Mouse (Mus musculus) limb, embryonic 11.5 days (tissue): ENCODE measurements around the gene Tmcc1. TPM values are rescaled to one million over a fixed set of nuclear protein-coding genes. Genes with fewer than 3 reads are reported as not detected.
"Not testable (repeated sequence)": the region's sequence is repeated elsewhere in the genome, so short reads cannot be mapped to it uniquely, and the experiment has no call there.

Experiments
- ATAC-seq: fragments of 200-750 bp; cut with Nextera tagmentation; 2 replicates; pipeline ENCODE4 v1.8.0; 2017; ENCODE audit warnings: low read depth; ENCODE audit not compliant: insufficient number of reproducible peaks, low FRiP score, low TSS enrichment
- DNase-seq: peaks from one replicate; pipeline ENCODE4 v3.0.0-alpha.2; 2015; ENCODE audit warnings: low spot score
- H3K27ac ChIP-seq: fragments of 300-500 bp; sonication (generic); replicated peaks from 2 replicates; pipeline ENCODE4 v1.5.1; 2014; ENCODE audit warnings: low read depth, mild to moderate bottlenecking, low read length
- H3K27me3 ChIP-seq: fragments of 300-500 bp; sonication (generic); 2 replicates; pipeline ENCODE4 v1.6.1; 2014; ENCODE audit warnings: mild to moderate bottlenecking, low read length, mixed read lengths; ENCODE audit not compliant: control insufficient read depth, insufficient read depth
- H3K36me3 ChIP-seq: fragments of 300-500 bp; sonication (generic); 2 replicates; pipeline ENCODE4 v1.6.1; 2014; ENCODE audit warnings: mild to moderate bottlenecking, low read length, moderate library complexity, mixed read lengths; ENCODE audit not compliant: control insufficient read depth, insufficient read depth
- H3K4me1 ChIP-seq: fragments of 300-500 bp; sonication (generic); 2 replicates; pipeline ENCODE4 v1.6.1; 2014; ENCODE audit warnings: low read length, mixed read lengths; ENCODE audit not compliant: control insufficient read depth, insufficient read depth
- H3K4me2 ChIP-seq: fragments of 300-500 bp; sonication (generic); 2 replicates; pipeline ENCODE4 v1.6.1; 2014; ENCODE audit warnings: low read depth, mild to moderate bottlenecking, moderate library complexity; ENCODE audit not compliant: severe bottlenecking
- H3K4me3 ChIP-seq: fragments of 300-500 bp; sonication (generic); 2 replicates; pipeline ENCODE4 v1.5.1; 2014; ENCODE audit warnings: low read depth, low read length
- H3K9ac ChIP-seq: fragments of 300-500 bp; sonication (generic); 2 replicates; pipeline ENCODE4 v1.6.1; 2014; ENCODE audit warnings: mild to moderate bottlenecking, low read length
- H3K9me3 ChIP-seq: fragments of 300-500 bp; sonication (generic); 2 replicates; pipeline ENCODE4 v1.6.1; 2016; ENCODE audit warnings: low read length; ENCODE audit not compliant: control insufficient read depth
- WGBS: fragments of 180-500 bp; shearing (Covaris S2); extraction: QIAGEN DNeasy Blood & Tissue Kit; methylation state at CpG from one replicate; pipeline ENCODE4 v1.1.7; 2014; 5-methylcytosine and 5-hydroxymethylcytosine counted together
- polyA plus RNA-seq: library from polyadenylated mRNA; unstranded; fragments of >200 nt; fragmentation: Nextera tagmentation; extraction: Ambion mirVana; gene quantifications from 2 replicates; pipeline ENCODE4 v1.2.1, GENCODE M21; 2014

The Tmcc1 gene
- 13.4 and 13.8 TPM in 2 replicates for polyA plus RNA-seq

GRCm38 (mm10) chr6:116193394-116194393, at the start of gene Tmcc1:
Gene Tmcc1 (minus strand): TSS chr6:116193486.
- under 1% methylated on average over 59 of the region's 68 CpGs for WGBS
- H3K9ac ChIP-seq = peak within 1 kb of the TSS; percentile 76
- H3K27ac ChIP-seq = 0 out of 2 replicates have a peak within 1 kb of the TSS, but pooled peaks have one; percentile 55
- H3K4me1 ChIP-seq = peaks cover 2% of the 10 kb centered on the region; the same call in 1 of the 2 replicates
- peak within 1 kb of the TSS; percentile 67 for H3K4me2 ChIP-seq
- peak; percentile 99 for DNase-seq
- H3K9me3 ChIP-seq = no peaks in the 10 kb centered on the region
- peak; percentile 88 for ATAC-seq
- peak within 1 kb of the TSS; percentile 54 for H3K4me3 ChIP-seq
- no peaks in the 10 kb centered on the region for H3K36me3 ChIP-seq
- no peaks in the 10 kb centered on the region for H3K27me3 ChIP-seq

- DNase-seq = no peak
- peaks cover 2% of the 10 kb centered on the region; the same call in 1 of the 2 replicates for H3K36me3 ChIP-seq
- WGBS = 79% methylated on average over 2 of the region's 2 CpGs
Observed at GRCm38 (mm10) chr6:116240371-116240770, 47.1 kb upstream of the Tmcc1 start.

GRCm38 (mm10) chr6:116238083-116238482, 44.8 kb upstream of the Tmcc1 start:
- Histone ChIP-seq H3K4me3 (no peak overlapping the region), H3K36me3 (peaks cover 2% of the 10 kb centered on the region; the same call in 1 of the 2 replicates), H3K4me2 (no peak overlapping the region), H3K27ac (no peak overlapping the region), H3K27me3 (no peaks in the 10 kb centered on the region), H3K9ac (no peak overlapping the region), H3K4me1 (no peaks in the 10 kb centered on the region), H3K9me3 (no peaks in the 10 kb centered on the region)
- WGBS = 91% methylated on average over 5 of the region's 5 CpGs
- DNase-seq (no peak), ATAC-seq (no peak)

More at GRCm38 (mm10) chr6:116240371-116240770, 47.1 kb upstream of the Tmcc1 start:
- no peaks in the 10 kb centered on the region for H3K27me3 ChIP-seq
- no peak for ATAC-seq
- H3K4me3 ChIP-seq = no peak overlapping the region
- no peaks in the 10 kb centered on the region for H3K4me1 ChIP-seq
- H3K9ac ChIP-seq = no peak overlapping the region
- H3K9me3 ChIP-seq = no peaks in the 10 kb centered on the region
- no peak overlapping the region for H3K4me2 ChIP-seq
- H3K27ac ChIP-seq = no peak overlapping the region

GRCm38 (mm10) chr6:116235336-116235735, 42.0 kb upstream of the Tmcc1 start:
- Histone ChIP-seq H3K4me1 (no peaks in the 10 kb centered on the region), H3K4me3 (no peak overlapping the region), H3K36me3 (peaks cover 9% of the 10 kb centered on the region), H3K27ac (no peak overlapping the region), H3K9me3 (no peaks in the 10 kb centered on the region), H3K4me2 (no peak overlapping the region), H3K27me3 (no peaks in the 10 kb centered on the region), H3K9ac (no peak overlapping the region)
- DNase-seq (no peak), ATAC-seq (no peak)
- WGBS = 96% methylated on average over 5 of the region's 5 CpGs

- not testable (repeated sequence) for H3K9me3 ChIP-seq, ATAC-seq, H3K27ac ChIP-seq, H3K4me3 ChIP-seq, H3K36me3 ChIP-seq, H3K4me2 ChIP-seq, H3K27me3 ChIP-seq, DNase-seq, H3K9ac ChIP-seq, H3K4me1 ChIP-seq
- WGBS = 89% methylated on average over 2 of the region's 2 CpGs
Observed at GRCm38 (mm10) chr6:116234821-116235220, 41.5 kb upstream of the Tmcc1 start.

GRCm38 (mm10) chr6:116228785-116229525, 35.7 kb upstream of the Tmcc1 start:
- ATAC-seq (no peak), DNase-seq (peak; percentile 78)
- H3K4me2 ChIP-seq = no peak overlapping the region
- H3K4me1 ChIP-seq = no peaks in the 10 kb centered on the region
- no peaks in the 10 kb centered on the region for H3K27me3 ChIP-seq
- H3K36me3 ChIP-seq = peaks cover 11% of the 10 kb centered on the region
- H3K27ac ChIP-seq = no peak overlapping the region
- H3K9me3 ChIP-seq = no peaks in the 10 kb centered on the region
- H3K4me3 ChIP-seq = no peak overlapping the region
- H3K9ac ChIP-seq = no peak overlapping the region
- 67% methylated on average over 12 of the region's 12 CpGs for WGBS

- Histone ChIP-seq H3K9me3 (no peaks in the 10 kb centered on the region), H3K9ac (no peak overlapping the region), H3K36me3 (peaks cover 9% of the 10 kb centered on the region), H3K4me1 (no peaks in the 10 kb centered on the region), H3K27me3 (no peaks in the 10 kb centered on the region), H3K27ac (no peak overlapping the region), H3K4me2 (no peak overlapping the region), H3K4me3 (no peak overlapping the region)
- DNase-seq (no peak), ATAC-seq (no peak)
- 88% methylated on average over 11 of the region's 11 CpGs for WGBS
Observed at GRCm38 (mm10) chr6:116227767-116228166, 34.5 kb upstream of the Tmcc1 start.
